Mouse (Mus musculus): ENCODE results near the gene Gm5640. TPM values are rescaled to one million over a fixed set of nuclear protein-coding genes. Genes with fewer than 3 reads are reported as not detected.

The Gm5640 gene
- 0.01 TPM in 1 of 2 replicates, not detected in the other for polyA plus RNA-seq (2012; rRNA removed)

DNA sequence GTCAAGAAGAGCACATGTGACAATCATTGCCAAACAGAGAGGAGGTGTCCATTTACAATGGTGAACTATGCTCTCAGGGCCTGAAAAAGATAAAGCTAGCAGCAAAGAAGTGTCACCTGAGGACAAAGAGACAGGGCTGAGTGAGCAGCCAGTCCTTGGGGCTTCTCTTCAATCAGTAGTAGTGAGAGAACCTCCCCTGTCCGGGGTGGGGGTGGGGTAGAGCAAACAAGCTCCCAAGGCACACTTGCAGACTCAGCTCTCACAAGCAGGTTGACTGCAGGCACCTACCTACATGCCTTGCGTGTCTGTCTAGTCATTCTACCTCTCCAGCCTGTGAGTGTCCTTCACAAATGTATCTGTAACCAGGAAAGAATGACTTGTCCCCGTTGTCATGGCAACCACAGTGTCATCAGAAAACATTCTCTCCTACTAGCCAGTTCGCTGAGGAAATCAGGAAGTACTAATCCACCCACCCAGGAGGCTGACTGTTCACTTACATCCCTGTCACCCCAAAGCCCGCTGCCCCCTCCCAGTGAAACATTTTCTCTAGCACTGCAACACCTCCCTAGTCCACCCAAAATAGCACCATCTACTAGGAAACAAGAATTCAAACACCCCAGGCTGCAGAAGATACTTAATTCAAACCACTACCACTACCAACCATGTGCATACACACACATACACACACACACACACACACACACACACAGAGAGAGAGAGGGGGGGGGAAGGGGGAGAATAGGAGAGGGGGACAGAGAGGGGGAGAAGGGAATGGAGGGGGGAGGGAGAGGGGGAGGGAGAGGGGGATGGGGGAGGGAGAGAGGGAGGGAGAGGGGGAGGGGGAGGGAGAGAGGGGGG is at the start of gene Gm5640:
Gene Gm5640 (minus strand): TSS at position 170 of the 858 bp plus-strand sequence.

GRCm38 (mm10) chrX:74592379-74592778 is 53.1 kb downstream of the Gm5640 start, which contains the start of gene Olfr1325:
Olfr1325 (plus strand) TSS chrX:74592679.

Other genes starting within 250 kb of the Gm5640 start
- 22.1 and 30.4 TPM in 2 replicates for gene G6pdx, start 216.4 kb downstream of the Gm5640 start, polyA plus RNA-seq (2012; rRNA removed)
- not detected in 2 replicates for gene Gm6880, start 164.2 kb downstream of the Gm5640 start, polyA plus RNA-seq (2012; rRNA removed)
- gene Olfr1326-ps1, start 70.7 kb downstream of the Gm5640 start, polyA plus RNA-seq (2012; rRNA removed) = not detected in 2 replicates
- not detected in 2 replicates for gene Olfr1325, start 53.0 kb downstream of the Gm5640 start, polyA plus RNA-seq (2012; rRNA removed)
- gene Gm6890, start 95.3 kb upstream of the Gm5640 start, polyA plus RNA-seq (2012; rRNA removed) = not detected in 2 replicates
- gene Gm5936, start 191.6 kb upstream of the Gm5640 start, polyA plus RNA-seq (2012; rRNA removed) = 0.01 TPM in 1 of 2 replicates, not detected in the other

All from liver, embryonic 14 days (tissue).